8 mouse cellular contexts compared by ENCODE assay signal in genomic region chr12:72408954-72409353, GRCm38 (mm10). TPM values are rescaled to one million over a fixed set of nuclear protein-coding genes. Genes with fewer than 3 reads are reported as not detected.
A peak's percentile ranks its signal among the peaks of the same experiment; 100 is the strongest.
DNase-seq lines count a peak whose midpoint lies in the region; ATAC-seq and TF ChIP-seq lines count a peak whose summit lies in the region.

Gene Rtn1 (minus strand): TSS chr12:72409054.

- TF ChIP-seq POLR2A in lung, adult 2 months (IDR thresholded peaks at IDR 0.05; ENCODE audit: borderline replicate concordance, extremely low read depth, low read depth, low read length): no peak

- TF ChIP-seq CTCF in lung, adult 2 months (IDR thresholded peaks at IDR 0.05; ENCODE audit: insufficient read depth, low read length): no peak

- DNase-seq in lung, adult 2 months: no peak
- no peak for DNase-seq in lung, postnatal 10 days
- no peak for DNase-seq in intestine, embryonic 14.5 days (ENCODE audit: low spot score)
- DNase-seq in midbrain, embryonic 11.5 days (ENCODE audit: low spot score, missing footprints): no peak
- no peak for DNase-seq in frontal cortex, postnatal 10 days (ENCODE audit: low spot score in 2 of 2)
- DNase-seq in thymus, adult 18-20 months: no peak
- no peak for DNase-seq in kidney, adult 11 months

- H3K36me3 ChIP-seq in embryonic facial prominence, embryonic 12.5 days: no peaks in the 10 kb centered on the region
- no peaks in the 10 kb centered on the region for H3K36me3 ChIP-seq in intestine, embryonic 14.5 days (ENCODE audit: control insufficient read depth, insufficient read depth, low read length)
- no peaks in the 10 kb centered on the region for H3K36me3 ChIP-seq in midbrain, embryonic 11.5 days (ENCODE audit: control insufficient read depth, insufficient read depth, low read length)

- ATAC-seq in embryonic facial prominence, embryonic 12.5 days (ENCODE audit: insufficient number of reproducible peaks, insufficient read depth, low FRiP score, low TSS enrichment): no peak
- no peak for ATAC-seq in intestine, embryonic 14.5 days (replicated peaks; ENCODE audit: low FRiP score, low TSS enrichment, low read depth)
- ATAC-seq in midbrain, embryonic 11.5 days (ENCODE audit: low FRiP score): no peak

- H3K27ac ChIP-seq in embryonic facial prominence, embryonic 12.5 days: no peak within 1 kb of the TSS
- H3K27ac ChIP-seq in intestine, embryonic 14.5 days (ENCODE audit: low read depth): no peak within 1 kb of the TSS
- H3K27ac ChIP-seq in midbrain, embryonic 11.5 days (ENCODE audit: low read depth, low read length): peak within 1 kb of the TSS; percentile 27; the same call in 1 of the 2 replicates

- WGBS in lung, adult 2 months: 44% methylated on average over 6 of the region's 6 CpGs
- 35% methylated on average over 6 of the region's 6 CpGs for WGBS in embryonic facial prominence, embryonic 12.5 days
- WGBS in intestine, embryonic 14.5 days: 32% methylated on average over 6 of the region's 6 CpGs
- 41% methylated on average over 6 of the region's 6 CpGs for WGBS in midbrain, embryonic 11.5 days

- peak within 1 kb of the TSS; percentile 52 for H3K9ac ChIP-seq in embryonic facial prominence, embryonic 12.5 days
- peak within 1 kb of the TSS; percentile 20; the same call in 1 of the 2 replicates for H3K9ac ChIP-seq in intestine, embryonic 14.5 days (ENCODE audit: low read length)
- H3K9ac ChIP-seq in midbrain, embryonic 11.5 days (ENCODE audit: low read length): peak within 1 kb of the TSS; percentile 67

- no peaks in the 10 kb centered on the region for H3K4me1 ChIP-seq in lung, adult 2 months (ENCODE audit: control insufficient read depth, insufficient read depth, low read length)
- peaks cover 11% of the 10 kb centered on the region for H3K4me1 ChIP-seq in embryonic facial prominence, embryonic 12.5 days
- 0 out of 2 replicates have a peak, but pooled peaks cover 3% of the 10 kb centered on the region for H3K4me1 ChIP-seq in intestine, embryonic 14.5 days (replicated peaks; ENCODE audit: control insufficient read depth, insufficient read depth, low read length)
- peaks cover 13% of the 10 kb centered on the region for H3K4me1 ChIP-seq in midbrain, embryonic 11.5 days (ENCODE audit: control insufficient read depth, insufficient read depth, low read length)

- peak within 1 kb of the TSS; percentile 55 for H3K4me3 ChIP-seq in lung, adult 2 months (replicated peaks; ENCODE audit: extremely low read depth, low read depth, low read length)
- peak within 1 kb of the TSS; percentile 68 for H3K4me3 ChIP-seq in embryonic facial prominence, embryonic 12.5 days
- H3K4me3 ChIP-seq in intestine, embryonic 14.5 days (ENCODE audit: low read depth, low read length): peak within 1 kb of the TSS; percentile 64
- H3K4me3 ChIP-seq in midbrain, embryonic 11.5 days (ENCODE audit: low read depth, low read length): peak within 1 kb of the TSS; percentile 65

- peaks cover 33% of the 10 kb centered on the region for H3K27me3 ChIP-seq in embryonic facial prominence, embryonic 12.5 days
- peaks cover 41% of the 10 kb centered on the region for H3K27me3 ChIP-seq in intestine, embryonic 14.5 days (replicated peaks; ENCODE audit: control insufficient read depth, insufficient read depth, low read length)
- peaks cover 17% of the 10 kb centered on the region; the same call in 1 of the 2 replicates for H3K27me3 ChIP-seq in midbrain, embryonic 11.5 days (ENCODE audit: control insufficient read depth, insufficient read depth, low read length)

- no peaks in the 10 kb centered on the region for H3K9me3 ChIP-seq in embryonic facial prominence, embryonic 12.5 days
- no peaks in the 10 kb centered on the region for H3K9me3 ChIP-seq in intestine, embryonic 14.5 days (ENCODE audit: control insufficient read depth, low read length)
- no peaks in the 10 kb centered on the region for H3K9me3 ChIP-seq in midbrain, embryonic 11.5 days (ENCODE audit: control insufficient read depth, low read length)

- H3K4me2 ChIP-seq in embryonic facial prominence, embryonic 12.5 days (replicated peaks): peak within 1 kb of the TSS; percentile 98
- peak within 1 kb of the TSS; percentile 96 for H3K4me2 ChIP-seq in intestine, embryonic 14.5 days (ENCODE audit: low read length)
- peak within 1 kb of the TSS; percentile 95 for H3K4me2 ChIP-seq in midbrain, embryonic 11.5 days

RNA-seq across cellular contexts. Expression of gene Rtn1, which starts in this region (rescaled TPM):
- polyA plus RNA-seq in lung, adult 2 months (2012; rRNA removed): 7.5 and 9.2 TPM in 2 replicates
- 89.3 and 111 TPM in 2 replicates for polyA plus RNA-seq in embryonic facial prominence, embryonic 12.5 days (2016; fragmentation: Nextera tagmentation; extraction: Ambion mirVana)
- polyA plus RNA-seq in intestine, embryonic 14.5 days (2014; fragmentation: Nextera tagmentation; extraction: Ambion mirVana): 84.3 and 84.9 TPM in 2 replicates
- polyA plus RNA-seq in midbrain, embryonic 11.5 days (2014; fragmentation: Nextera tagmentation; extraction: Ambion mirVana): 332 and 335 TPM in 2 replicates
